Mouse (Mus musculus) G1E (cell line): ENCODE measurements around the gene Patj.

Experiments
- CTCF ChIP-seq: IDR thresholded peaks from 2 replicates; pipeline ENCODE4 v1.5.1; 2012; ENCODE audit warnings: low read depth, low read length, inconsistent platforms, mixed read lengths
- GATA1 ChIP-seq: IDR thresholded peaks from 2 replicates; pipeline ENCODE4 v1.6.1; 2012; ENCODE audit warnings: borderline replicate concordance, low read length, inconsistent platforms, mixed read lengths

GRCm38 (mm10) chr4:98693465-98694185, 298.0 kb downstream of the Patj start:
- no peak for TF ChIP-seq CTCF
- TF ChIP-seq GATA1, result no peak
